Mouse (Mus musculus): ENCODE measurements at regions not wholly inside any gene's neighbourhood (a gene's known extent, or its start where the extent isn't known, plus 50 kb on each side); places are given as distances from the start of the nearest gene placed in this dataset.

DNA sequence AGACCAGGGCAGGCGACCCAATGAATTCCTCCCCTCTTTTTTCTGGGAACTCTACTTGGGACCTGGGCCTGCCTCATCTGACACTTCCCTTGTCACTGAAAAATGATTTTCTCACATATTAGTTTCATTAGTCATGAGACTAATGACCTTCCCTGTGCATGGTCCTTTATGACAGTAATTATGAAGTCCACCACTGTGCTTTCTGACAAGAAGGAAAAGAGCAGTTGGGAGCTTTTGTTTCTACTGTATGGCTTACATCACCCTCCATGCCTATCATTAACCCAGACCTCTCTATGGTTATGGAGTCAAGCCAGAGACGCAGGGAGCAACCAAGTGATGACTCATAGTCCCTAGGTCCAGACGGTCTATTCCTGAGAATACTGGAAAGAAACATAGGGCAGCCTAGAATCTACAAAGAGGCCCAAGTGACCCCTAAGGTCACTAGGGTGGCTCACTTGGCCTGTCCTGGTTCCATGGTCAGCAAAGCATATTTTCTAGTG lies 109.8 kb upstream of the Plxna4 start:
- Histone ChIP-seq H3K9ac (no peak overlapping the region), H3K27me3 (no peaks in the 10 kb centered on the region), H3K4me1 (no peaks in the 10 kb centered on the region), H3K36me3 (no peaks in the 10 kb centered on the region), H3K27ac (no peak overlapping the region), H3K9me3 (no peaks in the 10 kb centered on the region), H3K4me2 (replicated peaks) (no peak overlapping the region), H3K4me3 (no peak overlapping the region)
- ATAC-seq (ENCODE audit: insufficient number of reproducible peaks, insufficient read depth, low FRiP score, low TSS enrichment) = no peak
- 71% methylated on average over 3 of the region's 3 CpGs for WGBS

DNA sequence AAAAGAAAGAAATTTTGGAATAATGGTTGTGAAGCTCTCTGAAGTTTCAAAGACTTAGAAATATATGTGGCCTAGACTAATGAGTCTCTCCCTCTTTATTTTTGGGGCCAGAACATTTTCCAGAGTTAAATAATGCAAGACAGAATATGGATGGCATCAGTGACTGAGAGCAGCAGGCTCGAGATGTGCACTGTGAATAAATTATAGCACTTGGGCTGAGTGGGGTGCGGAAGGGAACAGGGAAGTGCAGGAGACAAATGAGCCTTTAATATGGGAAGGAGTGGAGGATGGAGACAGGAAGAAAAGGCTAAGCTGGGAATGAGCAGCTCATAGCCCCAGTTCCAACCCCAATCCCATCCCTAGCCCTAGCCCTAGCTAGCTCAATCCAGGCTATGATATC lies 108.0 kb upstream of the Plxna4 start:
- no peak for ATAC-seq (ENCODE audit: insufficient number of reproducible peaks, insufficient read depth, low FRiP score, low TSS enrichment)
- 79% methylated on average over 2 of the region's 2 CpGs for WGBS
- H3K9me3 ChIP-seq = no peaks in the 10 kb centered on the region

DNA sequence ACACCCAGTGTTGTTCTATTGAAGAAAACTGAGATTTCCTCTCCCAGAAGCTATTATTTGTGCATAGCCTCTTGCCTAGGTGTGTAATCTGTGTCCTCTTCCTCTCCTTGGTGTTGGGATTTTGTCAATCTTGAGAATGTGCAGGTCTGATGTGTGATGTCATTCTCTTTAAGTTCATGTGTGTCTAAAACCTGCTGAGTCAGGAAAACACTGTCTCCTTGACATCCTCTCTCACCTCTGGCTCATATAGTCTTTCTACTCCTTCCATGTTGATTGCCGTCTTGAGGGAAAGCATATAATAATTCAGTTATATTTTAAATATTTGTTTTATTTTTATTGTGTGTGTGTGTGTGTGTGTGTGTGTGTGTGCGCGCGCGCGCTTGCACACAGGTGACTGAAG lies 84.6 kb upstream of the Plxna4 start:
- H3K36me3 ChIP-seq = no peaks in the 10 kb centered on the region
- ATAC-seq (ENCODE audit: insufficient number of reproducible peaks, insufficient read depth, low FRiP score, low TSS enrichment) = no peak
- WGBS = 97% methylated on average over 6 of the region's 6 CpGs

More for the DNA sequence above, 108.0 kb upstream of the Plxna4 start:
- Histone ChIP-seq H3K4me3 (no peak overlapping the region), H3K4me2 (replicated peaks) (no peak overlapping the region), H3K27me3 (no peaks in the 10 kb centered on the region), H3K27ac (no peak overlapping the region), H3K36me3 (no peaks in the 10 kb centered on the region), H3K9ac (no peak overlapping the region), H3K4me1 (no peaks in the 10 kb centered on the region)

DNA sequence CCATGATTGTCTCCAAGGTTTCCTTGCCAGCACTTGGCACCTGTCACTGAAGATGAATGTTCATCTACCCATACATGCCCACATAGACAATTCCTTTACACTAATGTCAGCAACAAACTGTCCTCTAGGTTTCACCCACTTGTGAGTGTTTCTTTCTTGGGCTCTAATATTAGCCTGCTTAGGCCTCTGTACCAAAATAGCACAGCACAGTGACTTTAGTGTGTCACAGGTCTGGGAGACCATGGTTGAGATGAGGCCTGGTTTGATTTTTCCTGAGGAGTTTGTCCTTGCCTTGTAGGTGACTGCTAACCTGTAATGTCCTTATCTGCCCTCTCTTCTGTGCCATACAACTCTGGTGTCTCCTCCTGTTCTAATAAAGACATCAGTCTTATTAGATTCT lies 71.8 kb upstream of the Plxna4 start:
- no peak overlapping the region for H3K4me3 ChIP-seq
- no peaks in the 10 kb centered on the region for H3K36me3 ChIP-seq
- H3K27me3 ChIP-seq = no peaks in the 10 kb centered on the region
- no peak overlapping the region for H3K27ac ChIP-seq
- H3K4me1 ChIP-seq = no peaks in the 10 kb centered on the region
- H3K9me3 ChIP-seq = no peaks in the 10 kb centered on the region
- no peak overlapping the region for H3K9ac ChIP-seq
- ATAC-seq (ENCODE audit: insufficient number of reproducible peaks, insufficient read depth, low FRiP score, low TSS enrichment) = no peak
- H3K4me2 ChIP-seq (replicated peaks) = no peak overlapping the region

More for the DNA sequence above, 84.6 kb upstream of the Plxna4 start:
- H3K4me1 ChIP-seq = no peaks in the 10 kb centered on the region
- H3K9ac ChIP-seq = no peak overlapping the region
- H3K9me3 ChIP-seq = no peaks in the 10 kb centered on the region
- H3K27me3 ChIP-seq = no peaks in the 10 kb centered on the region
- no peak overlapping the region for H3K4me2 ChIP-seq (replicated peaks)
- H3K4me3 ChIP-seq = no peak overlapping the region
- H3K27ac ChIP-seq = no peak overlapping the region

DNA sequence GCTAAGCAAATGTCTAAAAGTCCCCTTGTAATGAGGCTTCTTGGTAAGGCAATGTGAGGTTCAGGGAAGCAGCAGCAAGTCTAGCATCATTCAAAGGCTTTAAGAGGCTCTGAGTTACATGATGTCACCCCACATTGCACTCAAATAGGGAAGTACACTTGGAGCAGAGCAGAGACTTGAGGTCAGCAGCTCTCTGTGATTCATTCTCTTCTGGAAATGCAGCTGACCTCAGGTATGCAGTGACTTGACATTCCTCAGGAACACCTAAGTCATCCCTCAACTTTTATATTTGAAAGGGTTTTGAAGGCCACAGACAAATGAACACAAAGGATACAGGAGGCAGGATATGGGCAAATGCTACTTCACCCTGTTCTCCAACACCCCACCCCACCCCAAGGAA lies 69.4 kb upstream of the Plxna4 start:
- no peak overlapping the region for H3K4me2 ChIP-seq (replicated peaks)
- H3K27me3 ChIP-seq = no peaks in the 10 kb centered on the region
- no peaks in the 10 kb centered on the region for H3K4me1 ChIP-seq
- ATAC-seq (ENCODE audit: insufficient number of reproducible peaks, insufficient read depth, low FRiP score, low TSS enrichment) = no peak
- H3K4me3 ChIP-seq = no peak overlapping the region
- no peaks in the 10 kb centered on the region for H3K36me3 ChIP-seq
- H3K9me3 ChIP-seq = no peaks in the 10 kb centered on the region
- H3K9ac ChIP-seq = no peak overlapping the region
- no peak overlapping the region for H3K27ac ChIP-seq

DNA sequence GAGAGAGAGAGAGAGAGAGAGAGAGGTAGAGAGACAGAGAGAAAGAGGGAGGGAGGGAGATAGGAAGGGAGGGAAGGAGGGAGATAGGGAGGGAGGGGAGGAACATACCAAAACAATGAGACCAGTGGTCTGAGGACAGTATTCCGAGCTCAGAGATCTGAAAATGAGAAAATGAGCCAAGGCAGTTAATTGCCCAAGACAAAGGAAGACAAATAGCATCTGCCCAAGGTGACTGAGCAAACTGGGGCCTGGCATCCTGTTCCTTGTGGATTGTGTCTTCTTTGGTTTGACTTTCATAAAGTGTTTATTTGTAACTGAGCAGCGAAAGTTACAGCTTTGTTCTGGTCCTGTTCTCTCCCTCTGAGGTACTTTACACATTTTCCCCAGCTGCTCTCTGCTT lies 66.2 kb upstream of the Plxna4 start:
- Histone ChIP-seq H3K4me1 (no peaks in the 10 kb centered on the region), H3K4me2 (replicated peaks) (no peak overlapping the region), H3K9ac (no peak overlapping the region), H3K27me3 (no peaks in the 10 kb centered on the region), H3K4me3 (no peak overlapping the region), H3K36me3 (no peaks in the 10 kb centered on the region), H3K27ac (no peak overlapping the region), H3K9me3 (no peaks in the 10 kb centered on the region)
- 62% methylated on average over 2 of the region's 2 CpGs for WGBS
- ATAC-seq (ENCODE audit: insufficient number of reproducible peaks, insufficient read depth, low FRiP score, low TSS enrichment) = no peak

DNA sequence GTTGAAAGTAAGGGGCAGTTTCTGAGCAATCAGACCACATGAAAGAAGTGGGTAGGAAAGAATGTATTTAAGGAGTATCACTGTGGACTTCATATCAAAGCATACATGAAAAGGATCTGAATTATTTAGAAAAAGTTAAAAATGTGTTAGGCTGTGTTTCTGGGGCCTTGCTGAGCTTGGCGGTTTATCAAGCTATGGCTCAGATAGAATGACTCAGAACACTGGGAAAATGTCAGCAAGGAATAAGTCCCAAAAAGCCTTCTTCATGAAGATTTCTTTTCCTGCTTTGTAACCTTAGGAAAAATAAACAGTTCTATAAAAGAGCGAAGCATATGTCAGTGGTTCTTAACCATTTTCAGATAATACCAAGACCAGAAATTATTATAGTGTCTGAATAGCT lies 56.0 kb upstream of the Plxna4 start:
- Histone ChIP-seq H3K4me2 (replicated peaks) (no peak overlapping the region), H3K4me1 (no peaks in the 10 kb centered on the region), H3K27me3 (no peaks in the 10 kb centered on the region), H3K9ac (no peak overlapping the region), H3K27ac (no peak overlapping the region), H3K36me3 (no peaks in the 10 kb centered on the region), H3K9me3 (no peaks in the 10 kb centered on the region), H3K4me3 (no peak overlapping the region)
- 89% methylated on average over 2 of the region's 2 CpGs for WGBS
- ATAC-seq (ENCODE audit: insufficient number of reproducible peaks, insufficient read depth, low FRiP score, low TSS enrichment) = no peak

DNA sequence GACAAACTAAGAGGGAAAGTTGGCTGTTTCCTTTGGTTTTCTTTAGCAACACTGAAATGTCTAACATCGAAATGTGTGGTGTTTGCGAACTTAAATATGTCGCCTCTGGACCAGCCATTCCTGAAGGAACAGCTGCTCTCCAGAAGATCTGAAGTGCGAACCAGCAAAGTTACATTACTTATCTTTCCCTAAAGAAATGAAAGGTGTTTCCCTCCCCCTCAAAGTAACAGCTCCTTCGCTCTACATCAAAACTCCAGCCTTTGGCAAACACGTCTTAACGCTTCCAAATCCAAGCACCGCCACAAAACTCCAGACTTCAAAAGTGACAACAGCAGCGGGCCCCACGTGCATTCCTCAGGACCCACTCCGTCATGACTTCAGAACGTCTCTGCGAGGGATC lies 50.9 kb upstream of the Plxna4 start:
- Histone ChIP-seq H3K36me3 (no peaks in the 10 kb centered on the region), H3K9me3 (no peaks in the 10 kb centered on the region), H3K4me1 (no peaks in the 10 kb centered on the region), H3K27ac (no peak overlapping the region), H3K9ac (no peak overlapping the region), H3K4me2 (replicated peaks) (no peak overlapping the region), H3K4me3 (no peak overlapping the region), H3K27me3 (no peaks in the 10 kb centered on the region)
- no peak for ATAC-seq (ENCODE audit: insufficient number of reproducible peaks, insufficient read depth, low FRiP score, low TSS enrichment)
- WGBS = 88% methylated on average over 13 of the region's 13 CpGs

All from embryonic facial prominence, embryonic 12.5 days (tissue).